Comparison of ENCODE assay signal across 16 mouse cellular contexts in the genomic region with DNA sequence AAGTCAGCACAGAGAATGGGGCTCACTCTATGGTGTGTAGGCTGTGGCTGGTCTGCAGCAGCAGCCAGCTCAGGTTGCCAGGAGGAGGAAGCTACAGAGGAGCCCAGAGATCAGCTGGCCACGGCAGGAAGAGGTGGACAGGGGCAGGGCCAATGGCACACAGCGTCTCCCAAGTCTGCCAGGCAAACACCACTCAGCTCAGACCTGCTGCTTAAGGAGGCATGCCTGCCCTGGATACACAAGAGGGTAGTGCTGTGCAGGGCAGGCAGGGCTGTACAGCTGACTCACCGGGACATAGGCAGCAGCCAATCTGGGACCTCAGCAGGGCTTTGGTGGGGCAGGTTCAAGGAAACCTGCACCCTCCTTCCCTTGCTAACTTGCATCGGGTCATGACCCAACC.
DNase-seq lines count a peak whose midpoint lies in the region; ATAC-seq and TF ChIP-seq lines count a peak whose summit lies in the region.
"Had no signal": no experiment of that assay in that cellular context is flagged by ENCODE, and none has a peak within 500 bp of the region (broad histone marks: within the 10 kb centered on the region; RNA-seq: fewer than 3 reads in every experiment).

No protein-coding gene starts in this region.

- H3K4me3 ChIP-seq in layer of hippocampus, adult 2 months: no peak overlapping the region
- H3K4me3 ChIP-seq in embryonic facial prominence, embryonic 13.5 days: no peak overlapping the region
- no peak overlapping the region for H3K4me3 ChIP-seq in hindbrain, embryonic 13.5 days
- no peak overlapping the region for H3K4me3 ChIP-seq in neural tube, embryonic 14.5 days (ENCODE audit: low read depth, low read length)
- H3K4me3 ChIP-seq: embryonic facial prominence, embryonic 15.5 days had no signal

- no peak for TF ChIP-seq CTCF in layer of hippocampus, adult 2 months (conservative IDR thresholded peaks at IDR 0.05)

- H3K27me3 ChIP-seq in embryonic facial prominence, embryonic 13.5 days: no peaks in the 10 kb centered on the region
- H3K27me3 ChIP-seq in hindbrain, embryonic 13.5 days: no peaks in the 10 kb centered on the region
- no peaks in the 10 kb centered on the region for H3K27me3 ChIP-seq in neural tube, embryonic 14.5 days (ENCODE audit: control insufficient read depth, insufficient read depth, low read length)
- H3K27me3 ChIP-seq: embryonic facial prominence, embryonic 15.5 days had no signal

- ATAC-seq in embryonic facial prominence, embryonic 13.5 days (ENCODE audit: insufficient number of reproducible peaks, insufficient read depth, low FRiP score, low TSS enrichment, low read depth): 0 out of 2 replicates have a peak, but pooled peaks have one; percentile 16
- ATAC-seq in hindbrain, embryonic 13.5 days (ENCODE audit: low FRiP score): peak; percentile 41; the same call in 1 of the 2 replicates
- ATAC-seq in neural tube, embryonic 14.5 days (ENCODE audit: low read depth): peak; percentile 50; the same call in 1 of the 2 replicates
- ATAC-seq: Patski had no signal

- no peak for DNase-seq in layer of hippocampus, adult 2 months (ENCODE audit: low spot score in 2 of 2)
- no peak for DNase-seq in layer of hippocampus, adult 8-10 months (ENCODE audit: low spot score in 2 of 2)
- DNase-seq in heart, postnatal 14 days: no peak
- DNase-seq in cerebellum, adult 9-11 months: no peak
- DNase-seq in layer of hippocampus, postnatal 14 days (ENCODE audit: low spot score in 2 of 2): no peak
- DNase-seq: gastrocnemius, postnatal 25 days; heart, postnatal 4 days; kidney, adult 9 months; lung, postnatal 36 days; right cerebral cortex, postnatal 14 days had no signal

- H3K27ac ChIP-seq in layer of hippocampus, adult 2 months: peak overlapping the region; percentile 81
- H3K27ac ChIP-seq in embryonic facial prominence, embryonic 13.5 days: no peak overlapping the region
- peak overlapping the region; percentile 83 for H3K27ac ChIP-seq in hindbrain, embryonic 13.5 days
- peak overlapping the region; percentile 70 for H3K27ac ChIP-seq in neural tube, embryonic 14.5 days (ENCODE audit: low read depth, low read length)
- H3K27ac ChIP-seq: embryonic facial prominence, embryonic 15.5 days had no signal

- H3K9me3 ChIP-seq in embryonic facial prominence, embryonic 13.5 days: no peaks in the 10 kb centered on the region
- no peaks in the 10 kb centered on the region for H3K9me3 ChIP-seq in hindbrain, embryonic 13.5 days
- H3K9me3 ChIP-seq in neural tube, embryonic 14.5 days (ENCODE audit: control insufficient read depth, low read length): no peaks in the 10 kb centered on the region
- H3K9me3 ChIP-seq: embryonic facial prominence, embryonic 15.5 days had no signal

- no peak overlapping the region for H3K4me2 ChIP-seq in embryonic facial prominence, embryonic 13.5 days
- no peak overlapping the region for H3K4me2 ChIP-seq in hindbrain, embryonic 13.5 days
- H3K4me2 ChIP-seq in neural tube, embryonic 14.5 days (ENCODE audit: low read depth, low read length): no peak overlapping the region; the same call in 1 of the 2 replicates
- H3K4me2 ChIP-seq: embryonic facial prominence, embryonic 15.5 days; heart, embryonic 11.5 days had no signal

- intact Hi-C loops in heart, postnatal 14 days (cut with DNase I): no loop called here

- H3K4me1 ChIP-seq in embryonic facial prominence, embryonic 13.5 days: no peaks in the 10 kb centered on the region
- H3K4me1 ChIP-seq in hindbrain, embryonic 13.5 days (replicated peaks): peaks cover 73% of the 10 kb centered on the region
- peaks cover 40% of the 10 kb centered on the region for H3K4me1 ChIP-seq in neural tube, embryonic 14.5 days (ENCODE audit: control insufficient read depth, insufficient read depth, low read length)
- H3K4me1 ChIP-seq: embryonic facial prominence, embryonic 15.5 days had no signal

- H3K36me3 ChIP-seq in embryonic facial prominence, embryonic 13.5 days: no peaks in the 10 kb centered on the region
- H3K36me3 ChIP-seq in hindbrain, embryonic 13.5 days: no peaks in the 10 kb centered on the region
- no peaks in the 10 kb centered on the region for H3K36me3 ChIP-seq in neural tube, embryonic 14.5 days (ENCODE audit: control insufficient read depth, insufficient read depth, low read length)
- H3K36me3 ChIP-seq: embryonic facial prominence, embryonic 15.5 days had no signal

- H3K9ac ChIP-seq in embryonic facial prominence, embryonic 13.5 days: no peak overlapping the region
- H3K9ac ChIP-seq in hindbrain, embryonic 13.5 days: peak overlapping the region; percentile 59
- no peak overlapping the region for H3K9ac ChIP-seq in neural tube, embryonic 14.5 days (replicated peaks; ENCODE audit: low read depth, low read length)
- H3K9ac ChIP-seq: embryonic facial prominence, embryonic 15.5 days had no signal

- WGBS in embryonic facial prominence, embryonic 13.5 days: 40% methylated on average over 4 of the region's 4 CpGs
- WGBS in hindbrain, embryonic 13.5 days: 66% methylated on average over 4 of the region's 4 CpGs
- 37% methylated on average over 4 of the region's 4 CpGs for WGBS in neural tube, embryonic 14.5 days
